22 mouse cellular contexts compared by ENCODE assay signal in genomic region chr17:11639786-11640185, GRCm38 (mm10).
"Had no signal": no experiment of that assay in that cellular context is flagged by ENCODE, and none has a peak within 500 bp of the region (broad histone marks: within the 10 kb centered on the region; RNA-seq: fewer than 3 reads in every experiment).

No protein-coding gene starts in this region.

- ATAC-seq: liver, postnatal 0 days; lung, postnatal 0 days; midbrain, embryonic 13.5 days; midbrain, embryonic 15.5 days had no signal

- H3K4me1 ChIP-seq: lung, embryonic 15.5 days; megakaryocyte, embryonic 14.5 days; midbrain, embryonic 15.5 days; neural tube, embryonic 15.5 days had no signal

- H3K9me3 ChIP-seq: lung, embryonic 15.5 days; midbrain, embryonic 13.5 days; midbrain, embryonic 15.5 days; neural tube, embryonic 13.5 days; neural tube, embryonic 15.5 days had no signal

- H3K27ac ChIP-seq: lung, embryonic 15.5 days; macrophage; midbrain, embryonic 13.5 days; midbrain, embryonic 15.5 days; neural tube, embryonic 13.5 days; neural tube, embryonic 15.5 days had no signal

- H3K36me3 ChIP-seq: lung, embryonic 15.5 days; midbrain, embryonic 13.5 days; midbrain, embryonic 15.5 days; neural tube, embryonic 13.5 days; neural tube, embryonic 15.5 days had no signal

- H3K9ac ChIP-seq: liver, postnatal 0 days; lung, embryonic 15.5 days; midbrain, embryonic 13.5 days; midbrain, embryonic 15.5 days; neural tube, embryonic 13.5 days; neural tube, embryonic 15.5 days had no signal

- H3K4me2 ChIP-seq: lung, embryonic 15.5 days; midbrain, embryonic 11.5 days; midbrain, embryonic 13.5 days; midbrain, embryonic 15.5 days; neural tube, embryonic 13.5 days; neural tube, embryonic 15.5 days had no signal

- H3K4me3 ChIP-seq: lung, embryonic 15.5 days; megakaryocyte, embryonic 14.5 days; midbrain, embryonic 13.5 days; midbrain, embryonic 15.5 days; myocyte; neural tube, embryonic 13.5 days; neural tube, embryonic 15.5 days had no signal

- H3K27me3 ChIP-seq: lung, embryonic 15.5 days; megakaryocyte, embryonic 14.5 days; midbrain, embryonic 13.5 days; midbrain, embryonic 15.5 days; neural tube, embryonic 13.5 days; neural tube, embryonic 15.5 days had no signal

- DNase-seq: liver, postnatal 0 days; lung, adult 2 months; lung, postnatal 14 days; lung, postnatal 36 days; retina, postnatal 1 day; right cerebral cortex, adult 18-20 months; right cerebral cortex, postnatal 25 days; right cerebral cortex, postnatal 4 days; spleen, adult 18-20 months; thymus, adult 18-20 months; thymus, postnatal 14 days; thymus, postnatal 36 days had no signal
